Mouse (Mus musculus): Measurements from ENCODE around the gene Sfxn1. TPM values are rescaled to one million over a fixed set of nuclear protein-coding genes. Genes with fewer than 3 reads are reported as not detected.

Gene Sfxn1
- polyA plus RNA-seq, 1 experiment from 2014 or later = 83.1 TPM

DNA sequence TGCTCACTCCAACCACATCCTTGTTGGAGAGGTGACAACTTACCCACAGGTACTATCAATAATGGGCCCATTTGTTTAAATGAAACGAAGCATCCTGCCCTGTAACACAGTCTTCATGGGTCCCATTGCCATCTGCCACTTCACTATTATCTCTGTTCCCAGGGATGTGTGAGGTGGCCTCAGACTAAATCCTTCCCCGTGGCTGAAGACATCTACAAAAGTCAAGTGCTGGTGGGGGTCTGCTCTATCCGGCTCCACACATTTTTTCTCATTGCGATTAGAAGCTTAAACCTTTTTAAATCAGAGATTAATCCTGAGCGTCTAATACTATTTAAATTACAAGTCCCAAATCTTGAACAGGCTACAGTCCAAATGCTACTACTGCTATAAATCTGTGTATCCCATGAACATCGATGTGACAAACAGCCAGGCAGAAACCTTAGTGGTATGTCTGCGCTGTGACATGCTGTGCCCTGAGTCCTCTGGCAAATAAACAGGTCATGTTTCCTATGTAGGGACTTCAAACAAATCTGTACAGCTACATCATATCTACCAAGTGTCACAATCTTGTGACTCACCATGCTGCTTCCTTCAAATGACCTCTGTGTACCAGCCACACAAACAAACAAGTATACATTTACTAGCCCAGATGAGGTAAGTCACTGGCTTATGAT, 22.9 kb upstream of the Sfxn1 start:
- peaks cover 3% of the 10 kb centered on the region; the same call in 1 of the 2 replicates for H3K27me3 ChIP-seq (ENCODE audit: insufficient read depth, low read length)
- H3K4me1 ChIP-seq (ENCODE audit: insufficient read depth) = no peaks in the 10 kb centered on the region
- H3K36me3 ChIP-seq (ENCODE audit: insufficient read depth) = no peaks in the 10 kb centered on the region
- no peak overlapping the region for H3K4me2 ChIP-seq
- H3K9ac ChIP-seq = no peak overlapping the region
- ATAC-seq (ENCODE audit: insufficient read depth) = no peak
- no peak for TF ChIP-seq CTCF (IDR thresholded peaks at IDR 0.05; ENCODE audit: low read depth)
- no peak overlapping the region for H3K4me3 ChIP-seq (ENCODE audit: low read depth, low read length)
- DNase-seq = no peak
- H3K9me3 ChIP-seq (ENCODE audit: low read depth, low read length) = no peaks in the 10 kb centered on the region
- 74% methylated on average over 7 of the region's 7 CpGs for WGBS
- H3K27ac ChIP-seq (ENCODE audit: low read depth) = no peak overlapping the region

DNA sequence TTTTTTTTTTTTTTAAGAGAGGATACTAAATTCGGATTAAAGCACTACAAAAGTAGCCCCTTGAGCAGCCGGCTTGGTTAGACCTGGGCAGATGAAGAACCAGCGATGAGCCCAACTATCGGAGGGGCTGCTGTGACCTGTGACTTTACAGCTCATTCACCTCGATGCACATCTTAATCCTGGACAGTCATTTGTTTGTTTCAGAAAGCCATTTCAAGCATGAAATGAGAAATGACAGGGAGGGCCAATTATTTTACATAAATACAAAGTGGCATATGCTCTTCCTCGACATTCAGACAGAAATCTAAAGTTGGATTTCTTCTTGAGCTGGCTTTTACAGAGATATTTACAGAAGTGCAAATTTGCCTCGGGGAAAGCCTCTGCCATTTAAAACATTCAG, 20.0 kb upstream of the Sfxn1 start:
- Histone ChIP-seq H3K9me3 (ENCODE audit: low read depth, low read length) (no peaks in the 10 kb centered on the region), H3K4me1 (ENCODE audit: insufficient read depth) (no peaks in the 10 kb centered on the region), H3K27me3 (ENCODE audit: insufficient read depth, low read length) (peaks cover 22% of the 10 kb centered on the region), H3K36me3 (ENCODE audit: insufficient read depth) (no peaks in the 10 kb centered on the region), H3K9ac (no peak overlapping the region), H3K4me2 (no peak overlapping the region), H3K4me3 (ENCODE audit: low read depth, low read length) (no peak overlapping the region), H3K27ac (ENCODE audit: low read depth) (no peak overlapping the region)
- DNase-seq (no peak), ATAC-seq (ENCODE audit: insufficient read depth) (no peak)
- WGBS = 47% methylated on average over 7 of the region's 7 CpGs
- TF ChIP-seq CTCF (IDR thresholded peaks at IDR 0.05; ENCODE audit: low read depth) = no peak

DNA sequence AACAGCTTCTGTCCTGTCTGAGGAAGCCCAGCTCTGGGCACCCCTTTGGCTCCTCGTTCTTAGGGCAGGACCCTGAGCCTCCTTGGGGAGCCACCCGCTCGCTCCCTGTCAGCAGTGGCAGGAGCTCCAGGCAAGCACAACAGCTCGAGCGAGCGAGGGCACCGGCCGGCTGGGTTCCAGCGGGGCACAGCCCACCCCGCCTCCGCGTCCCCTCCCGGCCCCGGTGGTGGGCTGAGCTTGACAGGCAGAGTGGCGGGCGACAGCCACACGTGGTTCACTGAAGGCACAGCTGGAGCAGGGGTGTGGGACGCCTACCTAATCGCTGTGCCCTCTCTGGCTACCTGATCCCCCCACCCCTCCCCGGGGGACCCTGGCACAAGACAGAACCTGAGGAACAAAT, 16.7 kb upstream of the Sfxn1 start:
- peak overlapping the region; percentile 46 for H3K4me3 ChIP-seq (ENCODE audit: low read depth, low read length)
- no peaks in the 10 kb centered on the region for H3K9me3 ChIP-seq (ENCODE audit: low read depth, low read length)
- TF ChIP-seq CTCF (IDR thresholded peaks at IDR 0.05; ENCODE audit: low read depth) = no peak
- WGBS = 1% methylated on average over 20 of the region's 20 CpGs
- ATAC-seq (ENCODE audit: insufficient read depth) = peak; percentile 69; the same call in 1 of the 2 replicates
- H3K4me1 ChIP-seq (ENCODE audit: insufficient read depth) = no peaks in the 10 kb centered on the region
- DNase-seq = peak; percentile 29
- peak overlapping the region; percentile 95 for H3K4me2 ChIP-seq
- H3K36me3 ChIP-seq (ENCODE audit: insufficient read depth) = no peaks in the 10 kb centered on the region
- H3K9ac ChIP-seq = peak overlapping the region; percentile 51
- no peak overlapping the region for H3K27ac ChIP-seq (ENCODE audit: low read depth)
- H3K27me3 ChIP-seq (ENCODE audit: insufficient read depth, low read length) = peaks cover 22% of the 10 kb centered on the region

DNA sequence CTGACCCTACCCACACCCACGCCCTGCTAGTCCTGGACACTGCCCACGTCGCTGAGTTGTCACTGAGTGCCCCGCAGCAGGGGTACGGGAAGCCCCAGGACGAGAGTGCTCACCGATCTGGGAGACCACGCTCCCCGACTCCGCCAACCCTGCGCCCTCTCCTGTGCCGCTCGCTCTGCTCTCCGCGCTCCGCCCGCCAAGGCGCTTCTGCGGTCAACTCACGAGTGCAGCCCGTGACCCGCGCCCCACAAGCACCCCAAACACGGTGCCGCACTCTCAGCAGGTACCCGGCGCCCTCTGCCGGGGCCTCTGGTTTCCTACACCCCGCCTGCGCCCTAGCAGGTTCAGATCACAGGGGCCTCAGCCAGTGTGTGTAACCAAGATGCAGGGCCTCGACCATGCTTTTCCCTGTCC, 16.2 kb upstream of the Sfxn1 start, which contains the start of gene Drd1:
TSS of gene Drd1 (minus strand) at position 258 of the 414 bp plus-strand sequence.
- peak; percentile 88 for TF ChIP-seq CTCF (IDR thresholded peaks at IDR 0.05; ENCODE audit: low read depth)

DNA sequence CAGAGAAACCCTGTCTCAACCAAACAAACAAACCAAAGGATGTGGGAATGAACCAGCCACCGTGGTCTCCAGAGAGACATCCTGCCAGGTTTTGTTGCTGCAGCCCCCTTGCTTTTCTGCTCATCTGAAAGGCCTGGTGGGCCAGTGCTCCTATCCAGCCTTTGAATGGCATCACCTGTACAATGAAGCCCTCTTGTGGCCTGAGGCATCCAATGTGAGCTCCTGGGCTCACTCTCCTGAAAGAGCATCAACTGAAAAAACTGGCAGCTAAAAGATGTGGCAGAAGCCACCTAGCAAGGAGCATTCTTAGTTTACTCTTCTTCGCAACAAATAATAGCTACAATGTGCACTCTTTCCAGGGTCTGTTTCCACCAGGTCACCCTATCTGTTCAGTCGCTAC, 9.6 kb upstream of the Sfxn1 start:
- no peaks in the 10 kb centered on the region for H3K9me3 ChIP-seq (ENCODE audit: low read depth, low read length)
- 82% methylated on average over 3 of the region's 3 CpGs for WGBS
- H3K4me1 ChIP-seq (ENCODE audit: insufficient read depth) = no peaks in the 10 kb centered on the region
- no peak for DNase-seq
- H3K36me3 ChIP-seq (ENCODE audit: insufficient read depth) = no peaks in the 10 kb centered on the region
- H3K4me3 ChIP-seq (ENCODE audit: low read depth, low read length) = no peak overlapping the region
- no peak for TF ChIP-seq CTCF (IDR thresholded peaks at IDR 0.05; ENCODE audit: low read depth)
- no peak overlapping the region for H3K9ac ChIP-seq
- no peak overlapping the region for H3K27ac ChIP-seq (ENCODE audit: low read depth)
- H3K27me3 ChIP-seq (ENCODE audit: insufficient read depth, low read length) = no peaks in the 10 kb centered on the region
- ATAC-seq (ENCODE audit: insufficient read depth) = no peak
- H3K4me2 ChIP-seq = no peak overlapping the region

More for the DNA sequence above, 16.2 kb upstream of the Sfxn1 start, which contains the start of gene Drd1:
- Histone ChIP-seq H3K9ac (peak within 1 kb of the TSS; percentile 51), H3K27me3 (ENCODE audit: insufficient read depth, low read length) (peaks cover 22% of the 10 kb centered on the region), H3K27ac (ENCODE audit: low read depth) (no peak within 1 kb of the TSS), H3K36me3 (ENCODE audit: insufficient read depth) (no peaks in the 10 kb centered on the region), H3K4me3 (ENCODE audit: low read depth, low read length) (peak within 1 kb of the TSS; percentile 46), H3K9me3 (ENCODE audit: low read depth, low read length) (no peaks in the 10 kb centered on the region), H3K4me2 (peak within 1 kb of the TSS; percentile 95), H3K4me1 (ENCODE audit: insufficient read depth) (no peaks in the 10 kb centered on the region)
- ATAC-seq (ENCODE audit: insufficient read depth) (peak; percentile 73), DNase-seq (peak; percentile 81)
- WGBS = under 1% methylated on average over 31 of the region's 31 CpGs

DNA sequence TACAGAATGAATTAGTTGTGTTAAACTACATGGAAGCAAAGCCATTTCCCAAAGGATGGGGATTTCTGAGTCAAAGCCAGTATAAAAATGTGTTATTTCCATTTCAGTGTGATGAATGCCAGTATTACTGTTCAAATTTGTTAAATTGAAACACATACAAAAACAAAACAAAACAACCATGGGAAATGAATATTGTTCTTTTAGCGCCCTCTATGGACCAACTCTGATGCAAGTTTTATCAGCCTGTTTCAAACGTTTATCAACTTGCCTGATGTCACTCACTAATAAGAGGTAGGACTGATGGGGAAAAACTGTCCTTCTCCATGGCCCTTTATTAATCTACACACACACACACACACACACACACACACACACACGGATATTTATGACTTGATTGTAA, 8.4 kb upstream of the Sfxn1 start:
- Histone ChIP-seq H3K36me3 (ENCODE audit: insufficient read depth) (no peaks in the 10 kb centered on the region), H3K9me3 (ENCODE audit: low read depth, low read length) (no peaks in the 10 kb centered on the region), H3K4me3 (ENCODE audit: low read depth, low read length) (no peak overlapping the region), H3K4me2 (no peak overlapping the region), H3K27ac (ENCODE audit: low read depth) (no peak overlapping the region), H3K9ac (no peak overlapping the region), H3K4me1 (ENCODE audit: insufficient read depth) (no peaks in the 10 kb centered on the region), H3K27me3 (ENCODE audit: insufficient read depth, low read length) (no peaks in the 10 kb centered on the region)
- DNase-seq (peak; percentile 84), ATAC-seq (ENCODE audit: insufficient read depth) (no peak)
- 5% methylated on average over 3 of the region's 3 CpGs for WGBS
- TF ChIP-seq CTCF (IDR thresholded peaks at IDR 0.05; ENCODE audit: low read depth) = peak; percentile 63

DNA sequence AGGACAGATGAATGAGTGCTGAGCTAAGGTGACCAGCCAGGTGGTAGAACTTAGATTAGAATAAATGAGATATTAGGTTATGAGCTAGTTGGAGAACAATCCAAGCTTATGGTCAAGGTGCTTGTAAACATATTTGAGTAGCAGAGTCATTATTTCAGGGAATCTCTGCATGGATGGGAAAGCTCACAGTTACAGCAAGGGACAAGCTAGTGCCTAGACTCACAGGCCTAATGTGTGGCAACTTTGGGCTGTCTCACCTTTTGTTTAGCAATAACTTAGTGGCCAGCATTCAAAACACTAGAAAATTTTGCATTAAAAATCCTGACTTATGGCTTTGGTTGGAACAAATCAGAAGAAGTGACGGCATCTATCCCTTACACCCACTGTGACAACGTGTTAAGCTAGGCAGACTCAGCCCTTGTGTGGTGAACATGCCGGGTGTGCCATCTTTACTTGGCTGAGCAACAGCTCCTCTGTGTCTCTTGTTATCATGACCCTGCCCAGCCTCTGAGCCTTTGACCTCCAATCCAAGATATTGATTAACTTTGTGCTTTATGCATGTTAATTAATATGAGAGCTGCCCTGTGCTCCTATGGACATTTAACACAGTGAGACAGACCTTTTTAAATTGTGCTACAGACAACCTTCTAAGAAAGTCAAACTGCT, 5.5 kb upstream of the Sfxn1 start:
- Histone ChIP-seq H3K36me3 (ENCODE audit: insufficient read depth) (no peaks in the 10 kb centered on the region), H3K9me3 (ENCODE audit: low read depth, low read length) (no peaks in the 10 kb centered on the region), H3K9ac (no peak overlapping the region), H3K4me1 (ENCODE audit: insufficient read depth) (no peaks in the 10 kb centered on the region), H3K4me3 (ENCODE audit: low read depth, low read length) (no peak overlapping the region), H3K4me2 (no peak overlapping the region), H3K27ac (ENCODE audit: low read depth) (no peak overlapping the region), H3K27me3 (ENCODE audit: insufficient read depth, low read length) (no peaks in the 10 kb centered on the region)
- no peak for ATAC-seq (ENCODE audit: insufficient read depth)
- 67% methylated on average over 3 of the region's 3 CpGs for WGBS
- no peak for TF ChIP-seq CTCF (IDR thresholded peaks at IDR 0.05; ENCODE audit: low read depth)
- DNase-seq = no peak
